Mouse (Mus musculus) kidney, adult 18-20 months (tissue): ENCODE measurements around the gene Yif1b.
A peak's percentile ranks its signal among the peaks of the same experiment; 100 is the strongest.

Experiments
- DNase-seq: peaks from one replicate; pipeline ENCODE4 v3.0.0; 2021

Gene Yif1b

DNA sequence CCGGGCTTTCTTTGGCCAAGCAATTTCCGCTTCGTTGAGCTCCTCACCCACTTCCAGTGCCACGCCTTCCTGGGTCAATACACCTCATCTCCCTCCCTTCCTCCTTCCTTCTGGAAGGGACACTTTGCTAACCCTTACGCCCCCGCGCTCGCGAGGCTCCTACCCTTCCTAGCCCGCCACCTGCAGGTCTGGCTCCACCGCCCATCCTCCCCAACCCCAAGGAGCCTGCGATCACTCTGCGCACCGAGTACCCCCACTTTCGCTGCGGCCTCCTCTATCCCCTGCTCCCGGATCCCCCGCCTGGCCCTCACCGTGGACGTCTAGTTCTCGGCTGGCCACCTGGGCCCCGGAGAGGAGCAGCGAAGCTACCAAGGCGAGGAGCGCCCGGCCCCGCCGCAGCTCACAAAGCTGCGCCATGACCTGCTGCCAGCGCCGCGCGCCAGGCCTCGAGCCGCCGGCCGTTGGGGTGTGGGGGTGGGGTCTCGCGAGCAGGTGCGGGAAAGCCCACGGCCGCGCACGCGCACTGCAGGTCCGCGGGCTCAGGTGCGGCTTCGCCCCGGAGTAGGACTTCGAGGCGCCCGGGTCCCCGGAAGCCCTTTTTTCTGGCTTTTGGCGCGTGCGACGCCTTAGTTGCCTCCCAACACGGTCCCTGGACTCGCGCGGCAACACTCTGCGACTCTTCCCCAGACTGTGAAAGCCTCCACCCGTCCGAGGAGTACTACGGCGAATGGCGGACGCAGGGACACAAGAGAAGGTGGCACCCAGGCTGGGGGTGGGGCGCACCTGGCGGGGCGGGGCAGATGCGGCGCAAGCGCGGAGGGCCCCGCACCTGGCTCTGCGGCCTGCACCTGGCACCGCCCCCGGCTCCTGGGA is 43.3 kb downstream of the Yif1b start, which contains the start of gene Spint2:
TSS of gene Spint2 (minus strand) at position 712 of the 873 bp plus-strand sequence.
- peak; percentile 95 for DNase-seq

GRCm38 (mm10) chr7:29282074-29282554 is 44.0 kb downstream of the Yif1b start:
- no peak for DNase-seq

DNA sequence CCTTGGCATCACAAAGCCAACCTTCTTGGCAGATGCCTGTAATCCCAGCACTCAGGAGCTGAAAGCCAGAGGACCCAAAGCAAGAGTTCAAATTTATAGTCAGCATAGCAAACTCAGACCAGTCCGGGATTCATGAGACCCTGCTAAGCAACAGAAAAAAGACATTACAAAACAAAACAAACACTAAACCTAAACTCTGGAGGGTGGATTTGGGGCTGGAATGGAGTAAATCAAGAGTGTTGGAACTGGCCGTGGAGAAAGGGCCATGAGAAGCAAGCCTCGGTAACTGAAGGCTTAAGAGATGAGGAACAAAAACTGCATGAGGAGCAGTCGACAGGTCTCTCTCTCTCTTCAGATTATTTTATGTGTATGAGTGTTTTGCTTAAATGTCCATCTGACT is 45.7 kb downstream of the Yif1b start:
- no peak for DNase-seq

- DNase-seq, result no peak
These were observed 46.4 kb downstream of the Yif1b start for GRCm38 (mm10) chr7:29284523-29284922.

DNA sequence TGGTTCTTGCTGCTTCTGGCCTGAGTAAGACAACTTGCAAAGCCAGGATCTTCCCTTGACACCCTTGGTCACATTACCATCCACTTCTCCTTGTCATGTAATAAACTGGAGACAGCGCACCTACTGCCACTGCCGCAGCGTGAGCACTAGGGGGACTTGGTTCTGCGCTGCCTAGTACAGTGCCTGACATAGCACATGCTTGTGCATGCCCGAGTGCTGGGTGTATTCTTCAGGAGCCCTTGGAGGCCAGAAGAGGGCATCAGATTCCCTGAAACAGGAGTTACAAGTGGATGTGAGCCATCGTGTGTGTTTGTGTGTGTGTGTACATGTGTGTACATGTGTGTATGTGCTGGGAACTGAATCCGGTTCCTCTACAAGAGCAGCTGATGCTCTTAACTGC is 49.4 kb downstream of the Yif1b start:
- DNase-seq, result no peak

- DNase-seq, result no peak
These were observed 50.0 kb downstream of the Yif1b start for GRCm38 (mm10) chr7:29288079-29288478.

GRCm38 (mm10) chr7:29288942-29289638 is 51.0 kb downstream of the Yif1b start, which contains the start of gene Ppp1r14a:
TSS of gene Ppp1r14a (plus strand) at chr7:29289308.
- DNase-seq, result peak; percentile 74

- no peak for DNase-seq
These were observed 51.7 kb downstream of the Yif1b start for GRCm38 (mm10) chr7:29289856-29290255.

DNA sequence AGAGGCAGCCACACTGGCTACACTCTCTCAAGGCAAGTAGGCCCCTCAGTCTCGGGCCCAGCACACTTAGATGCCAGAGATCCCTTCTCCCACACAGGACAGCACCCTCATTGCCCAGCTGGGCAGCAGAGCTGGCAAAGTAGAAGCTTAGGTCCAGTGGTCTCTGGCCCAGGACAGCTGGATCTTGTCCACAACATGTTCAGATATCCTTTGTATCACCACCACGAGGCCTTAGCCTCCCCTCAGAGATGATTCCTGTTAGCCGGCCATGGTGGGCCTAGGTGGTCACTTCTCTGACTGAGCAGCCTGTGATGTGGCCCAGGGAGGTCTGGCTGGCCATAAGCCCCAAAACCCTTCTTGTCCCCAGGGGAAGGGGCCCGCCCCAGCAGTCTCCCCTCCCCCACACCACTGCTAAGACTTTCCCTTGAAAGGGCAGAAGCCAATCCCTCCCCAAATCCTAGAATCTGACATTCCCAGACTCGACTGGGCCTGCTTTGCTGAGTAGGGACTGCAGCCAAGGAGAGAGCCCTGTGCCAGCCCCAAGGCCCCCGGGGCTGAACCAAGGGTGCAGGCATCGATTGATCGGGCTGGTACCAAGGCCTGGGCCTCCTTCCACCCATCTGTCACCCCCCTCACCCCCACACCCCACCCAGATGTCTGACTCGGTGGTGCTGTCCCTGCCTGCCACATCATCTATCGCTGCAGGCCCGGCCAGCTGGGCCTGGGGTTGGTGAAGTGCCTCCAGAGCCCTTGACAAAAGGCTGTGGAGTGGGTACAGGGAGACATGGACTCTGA is 52.8 kb downstream of the Yif1b start:
- DNase-seq, result no peak

GRCm38 (mm10) chr7:29291616-29292457 is 53.7 kb downstream of the Yif1b start:
- DNase-seq, result no peak

DNA sequence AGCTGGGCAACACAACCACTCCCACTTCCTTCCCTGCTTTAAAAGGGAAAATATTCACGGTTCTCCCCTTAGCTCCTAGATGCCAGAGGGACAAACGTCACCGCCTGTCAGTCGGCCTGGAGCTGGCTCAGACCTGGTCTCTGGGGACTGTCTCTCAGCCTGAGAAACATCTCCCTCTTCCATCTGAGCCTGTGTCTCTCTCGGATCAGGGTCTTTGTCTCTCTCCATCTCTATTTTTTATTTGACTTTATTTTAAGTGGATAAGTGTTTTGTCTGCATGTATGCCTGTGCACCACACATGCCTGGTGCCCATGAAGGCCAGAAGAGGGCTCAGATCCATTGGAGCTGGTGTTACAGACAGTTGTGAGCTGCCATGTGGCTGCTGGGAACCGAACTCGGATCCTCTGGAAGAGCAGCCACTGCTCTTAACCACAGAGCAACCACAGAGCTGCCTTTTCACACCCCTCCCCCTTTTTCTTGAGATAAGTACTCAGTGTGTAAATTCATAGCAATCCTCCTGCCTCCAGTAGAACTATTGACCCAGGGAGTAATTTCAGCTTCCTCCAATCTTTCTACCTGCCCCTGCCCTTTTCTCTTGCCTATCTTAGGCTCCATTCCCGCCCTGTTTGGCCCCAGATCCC is 54.4 kb downstream of the Yif1b start:
- no peak for DNase-seq

GRCm38 (mm10) chr7:29293131-29294065 is 55.3 kb downstream of the Yif1b start:
- DNase-seq, result peak; percentile 25

DNA sequence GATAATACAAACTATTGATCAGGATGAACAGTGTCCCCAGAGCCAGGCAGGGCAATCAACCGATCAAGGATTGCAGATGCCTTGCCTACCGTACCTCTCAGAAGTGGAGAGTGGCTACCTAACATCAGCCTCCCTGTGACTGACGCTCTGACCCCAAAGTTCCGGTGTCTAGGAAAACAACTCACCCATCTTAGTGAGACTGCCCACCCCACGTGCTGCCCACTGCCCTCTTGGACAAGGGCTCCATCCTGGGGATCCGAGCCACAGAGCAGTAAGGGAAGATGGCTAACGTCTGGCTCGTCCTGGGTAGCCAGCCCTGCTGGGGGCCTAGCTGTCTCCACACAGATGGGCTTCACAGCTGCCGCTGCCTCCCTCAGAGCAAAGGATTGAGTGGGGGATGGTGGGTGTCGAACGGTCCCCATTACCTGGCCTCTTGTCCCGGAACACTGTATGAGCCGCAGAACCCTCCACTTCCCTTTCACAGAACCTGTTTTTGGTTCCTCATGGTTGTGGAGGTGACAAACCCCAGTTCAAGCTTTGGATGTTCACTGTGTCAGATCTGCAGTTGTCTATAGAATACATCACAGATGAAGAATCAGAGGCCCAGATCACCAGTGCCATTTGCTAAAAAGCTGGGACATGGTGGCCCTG is 56.1 kb downstream of the Yif1b start:
- DNase-seq, result no peak

GRCm38 (mm10) chr7:29295861-29296647 is 57.9 kb downstream of the Yif1b start:
- DNase-seq, result no peak

DNA sequence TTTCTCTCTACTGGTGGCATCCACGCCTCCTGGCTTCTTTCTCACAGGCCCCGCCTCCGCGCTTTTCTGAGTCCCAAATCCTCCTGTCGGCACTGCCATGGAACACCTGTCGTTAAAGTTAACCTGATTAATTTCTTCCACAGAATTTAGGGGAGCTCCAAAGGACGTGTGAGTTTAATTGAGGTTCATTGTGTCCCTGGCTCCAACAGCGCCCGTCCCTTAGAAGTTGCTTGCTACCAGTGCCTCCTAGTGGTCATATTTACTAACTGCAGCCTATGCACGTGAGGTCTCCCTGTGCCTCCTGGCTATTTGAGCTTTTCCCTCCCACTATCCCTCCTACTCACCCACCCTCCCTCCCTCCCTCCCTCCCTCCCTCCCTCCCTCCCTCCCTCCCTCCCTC is 58.9 kb downstream of the Yif1b start:
- peak; percentile 73 for DNase-seq
